Mouse (Mus musculus) liver, postnatal 0 days (tissue): Measurements from ENCODE around the gene Pdss2. TPM values are rescaled to one million over a fixed set of nuclear protein-coding genes. Genes with fewer than 3 reads are reported as not detected.

Experiments used
- ATAC-seq: fragments of 200-750 bp; cut with Nextera tagmentation; 2 replicates; pipeline ENCODE4 v1.8.0; 2017; ENCODE audit warnings: mild to moderate bottlenecking, moderate library complexity
- DNase-seq: peaks from one replicate; pipeline ENCODE4 v3.0.0-alpha.2; 2016
- H3K27ac ChIP-seq: fragments of 300-500 bp; sonication (generic); 2 replicates; pipeline ENCODE4 v1.5.1; 2014; ENCODE audit warnings: antibody characterized with exemption, moderate library complexity, mild to moderate bottlenecking, low read depth
- H3K27me3 ChIP-seq: fragments of 300-500 bp; sonication (generic); 2 replicates; pipeline ENCODE4 v1.6.1; 2014; ENCODE audit warnings: low read length, control low read depth, mixed read lengths; ENCODE audit not compliant: insufficient read depth
- H3K36me3 ChIP-seq: fragments of 300-500 bp; sonication (generic); replicated peaks from 2 replicates; pipeline ENCODE4 v1.6.1; 2014; ENCODE audit warnings: mild to moderate bottlenecking, control low read depth, low read length, moderate library complexity, mixed read lengths; ENCODE audit not compliant: insufficient read depth
- H3K4me1 ChIP-seq: fragments of 300-500 bp; sonication (generic); 2 replicates; pipeline ENCODE4 v1.6.1; 2014; ENCODE audit warnings: antibody characterized with exemption, mild to moderate bottlenecking, control low read depth; ENCODE audit not compliant: insufficient read depth
- H3K4me2 ChIP-seq: fragments of 300-500 bp; sonication (generic); 2 replicates; pipeline ENCODE4 v1.6.1; 2014; ENCODE audit warnings: low read depth, mild to moderate bottlenecking, low read length, moderate library complexity, mixed read lengths
- H3K4me3 ChIP-seq: fragments of 300-500 bp; sonication (generic); 2 replicates; pipeline ENCODE4 v1.5.1; 2014; ENCODE audit warnings: low read depth, low read length
- H3K9ac ChIP-seq: fragments of 300-500 bp; sonication (generic); replicated peaks from 2 replicates; pipeline ENCODE4 v1.6.1; 2014; ENCODE audit warnings: mild to moderate bottlenecking, moderate library complexity
- H3K9me3 ChIP-seq: fragments of 300-500 bp; sonication (generic); 2 replicates; pipeline ENCODE4 v1.6.1; 2016; ENCODE audit warnings: mild to moderate bottlenecking, control low read depth, low read length, mixed read lengths
- CTCF ChIP-seq: sonication (generic); IDR thresholded peaks from 2 replicates; pipeline ENCODE4 v1.5.1; 2016; ENCODE audit warnings: antibody characterized with exemption, low read depth
- EP300 ChIP-seq: IDR thresholded peaks from 2 replicates; pipeline ENCODE4 v1.6.1; 2016; ENCODE audit warnings: antibody characterized with exemption, low read depth, mild to moderate bottlenecking
- WGBS: fragments of 180-500 bp; shearing (Covaris S2); extraction: QIAGEN DNeasy Blood & Tissue Kit; methylation state at CpG from one replicate; pipeline ENCODE4 v1.1.7; 2014; ENCODE audit not compliant: insufficient replicate concordance; 5-methylcytosine and 5-hydroxymethylcytosine counted together
- polyA plus RNA-seq: library from polyadenylated mRNA; unstranded; fragments of >200 nt; fragmentation: Nextera tagmentation; extraction: Ambion mirVana; gene quantifications from 2 replicates; pipeline ENCODE4 v1.2.1, GENCODE M21; 2015

The Pdss2 gene
- polyA plus RNA-seq, 1 experiment from 2014 or later, result 4.5 TPM

- H3K4me1 ChIP-seq, result peaks cover 4% of the 10 kb centered on the region; the same call in 1 of the 2 replicates
- H3K27ac ChIP-seq, result no peak overlapping the region
- DNase-seq (no peak), ATAC-seq (peak; percentile 70)
- H3K4me3 ChIP-seq, result no peak overlapping the region
- no peaks in the 10 kb centered on the region for H3K9me3 ChIP-seq
- TF ChIP-seq CTCF (no peak), EP300 (no peak)
- H3K27me3 ChIP-seq, result no peaks in the 10 kb centered on the region
- H3K9ac ChIP-seq, result no peak overlapping the region
- H3K36me3 ChIP-seq, result no peaks in the 10 kb centered on the region
- H3K4me2 ChIP-seq, result no peak overlapping the region
- 48% methylated on average over 3 of the region's 3 CpGs for WGBS
Measured at GRCm38 (mm10) chr10:43463227-43463626, 241.9 kb downstream of the Pdss2 start.

GRCm38 (mm10) chr10:43466223-43466622 lies 244.9 kb downstream of the Pdss2 start:
- Histone ChIP-seq H3K4me2 (no peak overlapping the region), H3K27ac (no peak overlapping the region), H3K4me1 (peaks cover 4% of the 10 kb centered on the region; the same call in 1 of the 2 replicates), H3K36me3 (no peaks in the 10 kb centered on the region), H3K27me3 (no peaks in the 10 kb centered on the region), H3K4me3 (no peak overlapping the region), H3K9ac (no peak overlapping the region), H3K9me3 (no peaks in the 10 kb centered on the region)
- 90% methylated on average over 2 of the region's 2 CpGs for WGBS
- no peak for TF ChIP-seq EP300
- ATAC-seq (no peak), DNase-seq (no peak)

DNA sequence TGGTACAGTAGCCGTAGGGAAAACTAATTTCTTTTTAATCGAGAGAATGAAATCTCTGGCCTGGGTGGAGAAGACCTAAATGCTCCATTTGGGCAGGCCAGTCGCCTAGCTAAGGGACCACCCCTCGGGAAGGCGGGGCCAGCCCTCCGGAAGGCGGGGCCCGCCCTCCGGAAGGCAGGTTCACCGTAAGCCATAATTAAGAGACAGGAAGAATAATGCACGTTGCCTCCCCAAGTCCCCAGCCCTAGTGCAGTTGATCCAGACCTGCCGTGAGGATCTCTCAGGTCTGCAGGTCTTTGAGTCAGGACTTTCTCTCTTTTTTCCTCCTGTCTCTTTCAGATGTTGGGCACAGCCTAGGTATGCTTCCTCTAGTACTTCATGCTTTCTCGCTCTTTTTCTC lies 246.4 kb downstream of the Pdss2 start:
- peak overlapping the region; percentile 48 for H3K4me2 ChIP-seq
- H3K9me3 ChIP-seq, result no peaks in the 10 kb centered on the region
- H3K27ac ChIP-seq, result no peak overlapping the region
- H3K4me1 ChIP-seq, result peaks cover 4% of the 10 kb centered on the region; the same call in 1 of the 2 replicates
- H3K4me3 ChIP-seq, result no peak overlapping the region
- DNase-seq (no peak), ATAC-seq (no peak)
- 31% methylated on average over 13 of the region's 13 CpGs for WGBS
- H3K27me3 ChIP-seq, result no peaks in the 10 kb centered on the region
- H3K36me3 ChIP-seq, result no peaks in the 10 kb centered on the region
- no peak overlapping the region for H3K9ac ChIP-seq
- no peak for TF ChIP-seq EP300
- TF ChIP-seq CTCF, result no peak

DNA sequence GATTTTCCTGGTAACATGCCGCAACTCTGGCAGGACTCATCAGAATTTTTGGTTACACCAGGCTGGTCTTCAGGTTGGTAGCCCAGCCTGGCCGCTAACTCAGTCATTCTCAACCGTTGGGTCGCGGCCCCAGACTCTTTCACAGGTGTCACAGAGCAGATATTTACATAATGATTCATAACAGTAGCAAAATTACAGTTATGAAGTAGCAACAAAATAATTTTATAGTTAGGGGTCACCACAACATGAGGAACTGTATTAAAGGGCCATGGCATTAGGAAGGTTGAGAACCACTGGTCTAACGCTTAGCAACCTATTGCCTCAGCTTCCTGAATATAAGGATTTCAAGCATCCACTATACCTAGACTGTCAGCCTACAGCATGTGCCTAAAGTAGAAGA lies 247.0 kb downstream of the Pdss2 start:
- Histone ChIP-seq H3K9ac (no peak overlapping the region), H3K4me1 (peaks cover 2% of the 10 kb centered on the region; the same call in 1 of the 2 replicates), H3K4me2 (no peak overlapping the region), H3K27ac (no peak overlapping the region), H3K9me3 (no peaks in the 10 kb centered on the region), H3K27me3 (no peaks in the 10 kb centered on the region), H3K36me3 (no peaks in the 10 kb centered on the region), H3K4me3 (no peak overlapping the region)
- DNase-seq, result no peak
- WGBS, result 90% methylated on average over 6 of the region's 6 CpGs
- TF ChIP-seq EP300 (no peak), CTCF (no peak)
- ATAC-seq, result no peak

DNA sequence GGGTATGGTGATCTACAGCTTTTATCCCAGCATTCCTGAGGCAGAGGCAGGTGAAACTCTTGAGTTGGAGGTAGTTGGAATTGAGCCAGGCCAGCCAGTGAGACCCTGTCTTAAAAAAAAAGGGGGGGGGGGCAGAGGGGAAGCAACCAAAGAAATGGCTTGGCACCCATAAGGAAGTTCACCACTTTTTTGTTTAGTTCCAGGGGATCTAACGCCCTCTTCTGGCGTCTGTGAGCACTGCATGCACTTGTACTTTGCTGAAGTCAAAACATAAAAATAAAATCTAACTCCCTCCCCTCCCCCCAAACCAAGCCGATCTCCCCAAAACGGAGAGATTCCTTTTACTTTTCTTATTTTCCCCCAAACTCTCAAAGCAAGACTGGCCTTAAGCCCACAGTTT lies 254.1 kb downstream of the Pdss2 start:
- Histone ChIP-seq H3K9me3 (no peaks in the 10 kb centered on the region), H3K27me3 (0 out of 2 replicates have a peak, but pooled peaks cover 2% of the 10 kb centered on the region), H3K4me1 (peaks cover 8% of the 10 kb centered on the region), H3K9ac (no peak overlapping the region), H3K36me3 (no peaks in the 10 kb centered on the region), H3K4me2 (no peak overlapping the region), H3K4me3 (no peak overlapping the region), H3K27ac (no peak overlapping the region)
- no peak for ATAC-seq
- peak; percentile 46 for DNase-seq
- WGBS, result 34% methylated on average over 4 of the region's 4 CpGs
- peak; percentile 61 for TF ChIP-seq CTCF
- TF ChIP-seq EP300, result no peak

DNA sequence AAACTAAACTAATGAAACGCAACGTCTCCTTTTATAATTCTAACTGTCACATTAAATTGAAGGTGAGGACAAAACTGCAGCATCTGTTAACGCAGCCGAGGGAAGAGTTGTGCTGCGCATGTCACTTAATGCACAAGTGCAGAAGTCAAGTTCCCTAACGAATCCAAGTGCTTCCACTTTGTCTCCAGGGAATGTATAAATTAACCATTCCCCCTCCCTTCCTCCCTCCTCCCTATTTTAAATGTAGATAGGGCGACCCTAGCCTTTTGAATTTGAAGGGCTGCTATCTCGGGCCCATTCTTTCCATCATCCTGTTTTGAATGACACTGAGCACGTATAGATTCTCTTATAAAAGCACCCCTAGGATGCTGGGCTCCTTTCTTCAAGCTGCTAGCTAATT lies 256.2 kb downstream of the Pdss2 start:
- H3K9me3 ChIP-seq, result no peaks in the 10 kb centered on the region
- H3K27ac ChIP-seq, result no peak overlapping the region
- ATAC-seq (no peak), DNase-seq (no peak)
- no peaks in the 10 kb centered on the region for H3K36me3 ChIP-seq
- H3K9ac ChIP-seq, result no peak overlapping the region
- H3K4me1 ChIP-seq, result peaks cover 22% of the 10 kb centered on the region
- 36% methylated on average over 9 of the region's 9 CpGs for WGBS
- peak overlapping the region; percentile 82; the same call in 1 of the 2 replicates for H3K4me3 ChIP-seq
- peak overlapping the region; percentile 99 for H3K4me2 ChIP-seq
- TF ChIP-seq CTCF (no peak), EP300 (no peak)
- 0 out of 2 replicates have a peak, but pooled peaks cover 2% of the 10 kb centered on the region for H3K27me3 ChIP-seq
